Mouse (Mus musculus) myocyte (in vitro differentiated cells): ENCODE measurements around the gene Mettl13.

Experiments used
- E2F4 ChIP-seq: IDR thresholded peaks from one replicate; pipeline ENCODE4 v1.6.1; 2011; ENCODE audit warnings: mild to moderate bottlenecking, control low read depth, moderate library complexity; ENCODE audit not compliant: insufficient read depth
- MAX ChIP-seq: IDR thresholded peaks from one replicate; pipeline ENCODE4 v1.6.1; 2011; ENCODE audit warnings: low read depth, mild to moderate bottlenecking, control low read depth
- MYOD1 ChIP-seq, 3 experiments: IDR thresholded peaks; one replicate each; pipeline ENCODE4 v1.6.1; 2011; ENCODE audit warnings: control low read depth in 2 of 3, low read depth in 2 of 3, mild to moderate bottlenecking in 2 of 3, moderate library complexity in 1 of 3; ENCODE audit not compliant: insufficient read length in 2 of 3, control insufficient read depth in 1 of 3
- MYOG ChIP-seq, 3 experiments: IDR thresholded peaks; one replicate each; pipeline ENCODE4 v1.6.1; 2011; ENCODE audit warnings: control low read depth in 2 of 3, low read depth in 2 of 3, mild to moderate bottlenecking in 2 of 3; ENCODE audit not compliant: insufficient read length in 2 of 3, control insufficient read depth in 1 of 3, insufficient read depth in 1 of 3
- POLR2A ChIP-seq: IDR thresholded peaks from one replicate; pipeline ENCODE4 v1.6.1; 2011; ENCODE audit warnings: low read depth, mild to moderate bottlenecking, control low read depth, moderate library complexity; ENCODE audit not compliant: insufficient read length
- POLR2AphosphoS2 ChIP-seq: IDR thresholded peaks from one replicate; pipeline ENCODE4 v1.6.1; 2011; ENCODE audit warnings: low read depth, control low read depth; ENCODE audit not compliant: insufficient read length
- REST ChIP-seq: IDR thresholded peaks from one replicate; pipeline ENCODE4 v1.6.1; 2011; ENCODE audit warnings: mild to moderate bottlenecking, control low read depth, moderate library complexity; ENCODE audit not compliant: insufficient read depth, insufficient read length
- SRF ChIP-seq: IDR thresholded peaks from one replicate; pipeline ENCODE4 v1.6.1; 2011; ENCODE audit warnings: low read depth; ENCODE audit not compliant: control insufficient read depth, insufficient read length
- TCF12 ChIP-seq: IDR thresholded peaks from one replicate; pipeline ENCODE4 v1.6.1; 2011; ENCODE audit warnings: mild to moderate bottlenecking, control low read depth; ENCODE audit not compliant: poor library complexity, insufficient read depth, severe bottlenecking
- TCF3 ChIP-seq: IDR thresholded peaks from one replicate; pipeline ENCODE4 v1.6.1; 2011; ENCODE audit warnings: low read depth, control low read depth; ENCODE audit not compliant: insufficient read length
- USF1 ChIP-seq: IDR thresholded peaks from one replicate; pipeline ENCODE4 v1.6.1; 2011; ENCODE audit warnings: low read depth, mild to moderate bottlenecking, control low read depth, moderate library complexity

DNA sequence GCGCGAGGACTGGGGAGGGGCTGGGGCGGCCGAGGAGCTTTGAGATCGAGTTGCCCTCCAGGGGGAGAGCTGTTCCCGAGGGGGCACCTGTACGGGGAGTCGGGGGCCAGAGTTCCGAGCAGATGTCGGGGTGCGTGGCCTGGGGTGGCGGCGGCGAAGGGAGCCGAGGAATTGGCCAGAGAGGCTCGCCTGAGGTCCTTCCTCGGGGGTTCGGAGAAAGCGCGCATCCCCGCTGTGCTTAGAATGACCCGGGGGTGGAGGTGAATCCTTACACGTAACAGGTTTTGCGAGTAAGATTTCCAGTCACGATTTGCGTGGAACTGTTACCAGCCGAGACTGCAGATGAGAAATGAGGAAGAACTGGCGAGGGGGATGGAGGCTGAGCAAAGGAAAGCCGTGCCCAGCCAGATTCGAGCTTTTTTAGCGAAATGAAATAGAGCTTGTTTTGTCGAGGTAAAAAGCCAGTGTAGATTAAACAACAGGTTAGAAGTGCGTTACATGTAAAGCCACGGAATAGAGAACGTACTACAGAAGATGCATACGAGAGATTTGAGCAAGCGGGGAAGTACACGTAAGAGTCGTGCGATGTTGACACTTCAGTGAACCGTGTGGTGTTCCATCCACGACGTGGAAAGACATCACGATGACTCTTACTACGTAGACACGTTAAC is 22.7 kb upstream of the Mettl13 start:
- TF ChIP-seq POLR2A (no peak), MAX (no peak), POLR2AphosphoS2 (peak; percentile 22), TCF12 (no peak), MYOG (IDR thresholded peaks at IDR 0.05; ENCODE audit: control insufficient read depth in 1 of 3, insufficient read depth in 1 of 3, insufficient read length in 2 of 3, low read depth in 2 of 3) (no peak), REST (no peak), USF1 (no peak), SRF (no peak), E2F4 (no peak), TCF3 (no peak), MYOD1 (IDR thresholded peaks at IDR 0.05; ENCODE audit: control insufficient read depth in 1 of 3, insufficient read length in 2 of 3, low read depth in 2 of 3) (no peak)
